Mouse (Mus musculus) adrenal gland, postnatal 10 days (tissue): ENCODE results near the gene Mapk12. TPM values are rescaled to one million over a fixed set of nuclear protein-coding genes. Genes with fewer than 3 reads are reported as not detected.
A peak's percentile ranks its signal among the peaks of the same experiment; 100 is the strongest.

Experiments used
- DNase-seq: peaks from one replicate; pipeline ENCODE4 v3.0.0; 2021; ENCODE audit warnings: mixed read lengths
- long read RNA-seq, 2 experiments: library from polyadenylated mRNA; stranded (forward); transcript quantifications; one replicate each; pipeline ENCODE4 v2.0.0; 2021
- total RNA-seq, 2 experiments: library from RNA; stranded (reverse); gene quantifications; 2 replicates each; pipeline ENCODE4 v1.2.3; 2021

The Mapk12 gene
- total RNA-seq, result 10 to 100 TPM; 10.1 to 19.3 TPM
- long read RNA-seq, experiment 1, transcript Mapk12-201 (12 exons, 1,808 nt), result major isoform, 6 of 10 reads
- long read RNA-seq, experiment 1, partial matches to known transcripts, result 0 of 10 reads
- long read RNA-seq, experiment 1, other reads (novel, unspliced or antisense), result 4 of 10 reads
- long read RNA-seq, experiment 2, partial matches to known transcripts, result 0 of 6 reads
- long read RNA-seq, experiment 2, other reads (novel, unspliced or antisense), result 2 of 6 reads

- peak; percentile 50 for DNase-seq
These were observed at the start of gene Mapk12 for GRCm38 (mm10) chr15:89140659-89141252. TSS of gene Mapk12 (minus strand) at chr15:89140703.

GRCm38 (mm10) chr15:89184937-89185227 is 44.4 kb upstream of the Mapk12 start:
- DNase-seq, result peak; percentile 58

GRCm38 (mm10) chr15:89184141-89184936 is 43.8 kb upstream of the Mapk12 start:
- no peak for DNase-seq

GRCm38 (mm10) chr15:89182842-89183241 is 42.3 kb upstream of the Mapk12 start:
- DNase-seq, result no peak

GRCm38 (mm10) chr15:89182328-89182741 is 41.8 kb upstream of the Mapk12 start:
- peak; percentile 54 for DNase-seq

- no peak for DNase-seq
These were observed 41.2 kb upstream of the Mapk12 start for GRCm38 (mm10) chr15:89181561-89182270.

- peak; percentile 88 for DNase-seq
These were observed 40.2 kb upstream of the Mapk12 start, which contains the start of gene Plxnb2 for GRCm38 (mm10) chr15:89180571-89181229. TSS of gene Plxnb2 (minus strand) at chr15:89180788.

GRCm38 (mm10) chr15:89180081-89180541 is 39.6 kb upstream of the Mapk12 start:
- peak; percentile 54 for DNase-seq

- no peak for DNase-seq
These were observed 39.1 kb upstream of the Mapk12 start for GRCm38 (mm10) chr15:89179630-89179964.

- DNase-seq, result peak; percentile 84
These were observed 38.6 kb upstream of the Mapk12 start for GRCm38 (mm10) chr15:89178954-89179629.

GRCm38 (mm10) chr15:89178260-89178860 is 37.9 kb upstream of the Mapk12 start:
- DNase-seq, result no peak

GRCm38 (mm10) chr15:89177576-89178259 is 37.2 kb upstream of the Mapk12 start:
- DNase-seq, result no peak

GRCm38 (mm10) chr15:89177121-89177520 is 36.6 kb upstream of the Mapk12 start:
- DNase-seq, result peak; percentile 96

GRCm38 (mm10) chr15:89175411-89176155 is 35.1 kb upstream of the Mapk12 start:
- DNase-seq, result no peak

- DNase-seq, result no peak
These were observed 34.4 kb upstream of the Mapk12 start for GRCm38 (mm10) chr15:89174889-89175339.

GRCm38 (mm10) chr15:89173906-89174214 is 33.4 kb upstream of the Mapk12 start:
- peak; percentile 78 for DNase-seq

- peak; percentile 60 for DNase-seq
These were observed 32.8 kb upstream of the Mapk12 start for GRCm38 (mm10) chr15:89173024-89173905.

GRCm38 (mm10) chr15:89172276-89172935 is 31.9 kb upstream of the Mapk12 start:
- DNase-seq, result no peak
